In genomic region chr11:78984483-78985177, GRCm38 (mm10) we compare ENCODE assay signal across 8 mouse cellular contexts. TPM values are rescaled to one million over a fixed set of nuclear protein-coding genes. Genes with fewer than 3 reads are reported as not detected.
A peak's percentile ranks its signal among the peaks of the same experiment; 100 is the strongest.
DNase-seq lines count a peak whose midpoint lies in the region; ATAC-seq and TF ChIP-seq lines count a peak whose summit lies in the region.

Gene Lgals9 (minus strand): TSS chr11:78984946.

- ATAC-seq in embryonic facial prominence, embryonic 13.5 days (ENCODE audit: insufficient number of reproducible peaks, insufficient read depth, low FRiP score, low TSS enrichment, low read depth) = no peak
- ATAC-seq in activated CD4-positive, CD25-positive, alpha-beta regulatory T cell, adult 4 months = peak; percentile 81
- peak; percentile 66 for ATAC-seq in intestine, embryonic 15.5 days
- ATAC-seq in lung, embryonic 14.5 days (ENCODE audit: insufficient read depth) = peak; percentile 92

- peak within 1 kb of the TSS; percentile 9; the same call in 1 of the 2 replicates for H3K4me3 ChIP-seq in embryonic facial prominence, embryonic 13.5 days
- H3K4me3 ChIP-seq in embryonic facial prominence, embryonic 10.5 days = no peak within 1 kb of the TSS
- peak within 1 kb of the TSS; percentile 24 for H3K4me3 ChIP-seq in intestine, embryonic 15.5 days (replicated peaks)
- H3K4me3 ChIP-seq in lung, embryonic 14.5 days (ENCODE audit: low read depth, low read length) = no peak within 1 kb of the TSS
- no peak within 1 kb of the TSS for H3K4me3 ChIP-seq in forebrain, embryonic 10.5 days

- H3K27me3 ChIP-seq in embryonic facial prominence, embryonic 13.5 days = no peaks in the 10 kb centered on the region
- no peaks in the 10 kb centered on the region for H3K27me3 ChIP-seq in embryonic facial prominence, embryonic 10.5 days (replicated peaks; ENCODE audit: low read depth, poor library complexity, severe bottlenecking)
- no peaks in the 10 kb centered on the region for H3K27me3 ChIP-seq in intestine, embryonic 15.5 days (replicated peaks)
- H3K27me3 ChIP-seq in lung, embryonic 14.5 days (ENCODE audit: insufficient read depth, low read length) = no peaks in the 10 kb centered on the region
- no peaks in the 10 kb centered on the region for H3K27me3 ChIP-seq in forebrain, embryonic 10.5 days (ENCODE audit: poor library complexity, severe bottlenecking)

- no peaks in the 10 kb centered on the region for H3K9me3 ChIP-seq in embryonic facial prominence, embryonic 13.5 days
- H3K9me3 ChIP-seq in embryonic facial prominence, embryonic 10.5 days = peaks cover 6% of the 10 kb centered on the region; the same call in 1 of the 2 replicates
- H3K9me3 ChIP-seq in intestine, embryonic 15.5 days = no peaks in the 10 kb centered on the region
- H3K9me3 ChIP-seq in lung, embryonic 14.5 days (ENCODE audit: low read depth, low read length) = no peaks in the 10 kb centered on the region
- H3K9me3 ChIP-seq in forebrain, embryonic 10.5 days = no peaks in the 10 kb centered on the region

- no peak within 1 kb of the TSS for H3K27ac ChIP-seq in embryonic facial prominence, embryonic 13.5 days
- H3K27ac ChIP-seq in embryonic facial prominence, embryonic 10.5 days (replicated peaks) = no peak within 1 kb of the TSS
- H3K27ac ChIP-seq in intestine, embryonic 15.5 days = peak within 1 kb of the TSS; percentile 38
- no peak within 1 kb of the TSS for H3K27ac ChIP-seq in lung, embryonic 14.5 days (ENCODE audit: low read depth)
- H3K27ac ChIP-seq in forebrain, embryonic 10.5 days = no peak within 1 kb of the TSS

- H3K4me2 ChIP-seq in embryonic facial prominence, embryonic 13.5 days = peak within 1 kb of the TSS; percentile 45
- peak within 1 kb of the TSS; percentile 38 for H3K4me2 ChIP-seq in intestine, embryonic 15.5 days (replicated peaks)
- H3K4me2 ChIP-seq in lung, embryonic 14.5 days = peak within 1 kb of the TSS; percentile 36

- no peak for DNase-seq in embryonic facial prominence, embryonic 10.5 days (ENCODE audit: low spot score)
- peak; percentile 57 for DNase-seq in gastrocnemius, postnatal 10 days
- peak; percentile 88 for DNase-seq in lung, embryonic 14.5 days
- DNase-seq in spleen, postnatal 14 days (ENCODE audit: low spot score in 2 of 2) = peak; percentile 49 to 60
- no peak for DNase-seq in forebrain, embryonic 10.5 days (ENCODE audit: extremely low spot score, low spot score)

- H3K36me3 ChIP-seq in embryonic facial prominence, embryonic 13.5 days = no peaks in the 10 kb centered on the region
- H3K36me3 ChIP-seq in embryonic facial prominence, embryonic 10.5 days (replicated peaks) = no peaks in the 10 kb centered on the region
- H3K36me3 ChIP-seq in intestine, embryonic 15.5 days = no peaks in the 10 kb centered on the region
- H3K36me3 ChIP-seq in lung, embryonic 14.5 days (ENCODE audit: insufficient read depth) = no peaks in the 10 kb centered on the region
- no peaks in the 10 kb centered on the region for H3K36me3 ChIP-seq in forebrain, embryonic 10.5 days (replicated peaks)

- H3K4me1 ChIP-seq in embryonic facial prominence, embryonic 13.5 days = peaks cover 10% of the 10 kb centered on the region; the same call in 1 of the 2 replicates
- H3K4me1 ChIP-seq in embryonic facial prominence, embryonic 10.5 days = peaks cover 2% of the 10 kb centered on the region; the same call in 1 of the 2 replicates
- peaks cover 10% of the 10 kb centered on the region; the same call in 1 of the 2 replicates for H3K4me1 ChIP-seq in intestine, embryonic 15.5 days (replicated peaks)
- no peaks in the 10 kb centered on the region; the same call in 1 of the 2 replicates for H3K4me1 ChIP-seq in lung, embryonic 14.5 days (ENCODE audit: insufficient read depth)
- H3K4me1 ChIP-seq in forebrain, embryonic 10.5 days = no peaks in the 10 kb centered on the region

- no peak for TF ChIP-seq CTCF in lung, embryonic 14.5 days (IDR thresholded peaks at IDR 0.05; ENCODE audit: low read depth)

- WGBS in embryonic facial prominence, embryonic 13.5 days = 58% methylated on average over 10 of the region's 10 CpGs
- WGBS in embryonic facial prominence, embryonic 10.5 days = 83% methylated on average over 10 of the region's 10 CpGs
- 37% methylated on average over 10 of the region's 10 CpGs for WGBS in intestine, embryonic 15.5 days
- 49% methylated on average over 10 of the region's 10 CpGs for WGBS in lung, embryonic 14.5 days
- WGBS in forebrain, embryonic 10.5 days = 80% methylated on average over 10 of the region's 10 CpGs

- H3K9ac ChIP-seq in embryonic facial prominence, embryonic 13.5 days = 0 out of 2 replicates have a peak within 1 kb of the TSS, but pooled peaks have one; percentile 16
- no peak within 1 kb of the TSS for H3K9ac ChIP-seq in intestine, embryonic 15.5 days
- H3K9ac ChIP-seq in lung, embryonic 14.5 days = no peak within 1 kb of the TSS

RNA-seq across cellular contexts. Expression of gene Lgals9, which starts in this region (rescaled TPM):
- polyA plus RNA-seq in embryonic facial prominence, embryonic 13.5 days (2015; fragmentation: Nextera tagmentation; extraction: Ambion mirVana) = 18.4 and 22.2 TPM in 2 replicates
- polyA plus RNA-seq in embryonic facial prominence, embryonic 10.5 days (2016; fragmentation: Nextera tagmentation; extraction: Ambion mirVana) = 2.3 and 2.8 TPM in 2 replicates
- polyA plus RNA-seq in activated CD4-positive, CD25-positive, alpha-beta regulatory T cell, adult 4 months (2017; shearing (Covaris generic)) = 100 to 1,000 TPM; 309 to 317 TPM
- 10 to 100 TPM; 21.6 to 25.8 TPM for total RNA-seq in gastrocnemius, postnatal 10 days (2021)
- 71.1 and 73.1 TPM in 2 replicates for polyA plus RNA-seq in intestine, embryonic 15.5 days (2015; fragmentation: Nextera tagmentation; extraction: Ambion mirVana)
- polyA plus RNA-seq in lung, embryonic 14.5 days (2014; fragmentation: Nextera tagmentation; extraction: Ambion mirVana) = 23.9 and 25.7 TPM in 2 replicates
- polyA plus RNA-seq in forebrain, embryonic 10.5 days (2016; fragmentation: Nextera tagmentation; extraction: Ambion mirVana) = 2.0 and 2.6 TPM in 2 replicates

Comparison
In these comparisons a context has a peak if more than half of its experiments do, and no peak if none do; other contexts are left out.
1. H3K4me3 ChIP-seq: peak in embryonic facial prominence, embryonic 13.5 days (single experiment) and intestine, embryonic 15.5 days (single experiment); none in embryonic facial prominence, embryonic 10.5 days (single experiment), lung, embryonic 14.5 days (single experiment) and forebrain, embryonic 10.5 days (single experiment).
2. DNase-seq: peak in gastrocnemius, postnatal 10 days (single experiment), lung, embryonic 14.5 days (single experiment) and spleen, postnatal 14 days (2 of 2); none in embryonic facial prominence, embryonic 10.5 days (single experiment) and forebrain, embryonic 10.5 days (single experiment).
3. Peak in every context shown above with its lines, with median percentiles within 50 percentile points of each other: H3K4me2 ChIP-seq.